Mouse (Mus musculus): ENCODE measurements at regions not wholly inside any gene's neighbourhood (a gene's known extent, or its start where the extent isn't known, plus 50 kb on each side); places are given as distances from the start of the nearest gene placed in this dataset.

DNA sequence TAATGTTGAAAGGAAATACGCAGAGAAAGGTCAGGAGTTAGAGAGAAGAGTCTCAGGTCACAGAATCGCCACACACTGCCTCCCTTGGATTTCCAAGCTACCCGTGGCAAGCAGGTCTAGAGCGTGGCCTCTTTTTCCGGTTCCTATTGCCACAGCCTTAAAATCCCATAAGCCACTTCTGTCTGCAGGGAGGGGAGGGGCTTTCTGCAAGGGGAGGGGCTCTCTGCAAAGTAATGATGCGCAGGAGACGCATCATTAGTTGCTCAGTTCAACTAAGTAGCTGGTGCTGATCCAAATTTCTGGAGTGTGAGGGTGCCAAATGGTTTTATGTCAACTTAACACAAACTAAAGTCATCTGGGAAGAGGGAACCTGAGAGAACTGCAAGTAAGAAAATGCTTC is 179.6 kb downstream of the Dact1 start:
- TF ChIP-seq CTCF (IDR thresholded peaks at IDR 0.05; ENCODE audit: low read depth, low read length) = no peak
- TF ChIP-seq GATA1 (IDR thresholded peaks at IDR 0.05; ENCODE audit: borderline replicate concordance, low read length) = no peak
- no peak for TF ChIP-seq TAL1 (conservative IDR thresholded peaks at IDR 0.05; ENCODE audit: low read depth, low read length)
